Mouse (Mus musculus) small intestine, adult 2 months (tissue): ENCODE data around the gene Gm45015. TPM values are rescaled to one million over a fixed set of nuclear protein-coding genes. Genes with fewer than 3 reads are reported as not detected.

ENCODE experiments used
- polyA plus RNA-seq: library from polyadenylated mRNA; depleted of rRNA; stranded (reverse); fragments of >200 nt; gene quantifications from 2 replicates; pipeline ENCODE4 v1.2.3, GENCODE M21; 2012; rRNA removed

Gm45015 gene
- polyA plus RNA-seq, 1 experiment: not detected

Other genes with a start within 250 kb of the Gm45015 start
- 0.38 TPM in 1 of 2 replicates, not detected in the other for gene Xlr3a, start 239.7 kb downstream of the Gm45015 start, polyA plus RNA-seq
- gene Gm14685, start 219.8 kb downstream of the Gm45015 start, polyA plus RNA-seq: 0.06 TPM in 1 of 2 replicates, not detected in the other
- not detected in 2 replicates for gene Xlr5b, start 188.0 kb downstream of the Gm45015 start, polyA plus RNA-seq
- gene DXBay18, start 187.4 kb downstream of the Gm45015 start, polyA plus RNA-seq: not detected in 2 replicates
- not detected in 2 replicates for gene Spin2d, start 159.9 kb downstream of the Gm45015 start, polyA plus RNA-seq
- 0.08 and 0.23 TPM in 2 replicates for gene Xlr3b, start 144.6 kb downstream of the Gm45015 start, polyA plus RNA-seq
- gene Xlr4b, start 122.5 kb downstream of the Gm45015 start, polyA plus RNA-seq: not detected in 2 replicates
- 20.7 and 29.4 TPM in 2 replicates for gene F8a, start 108.5 kb downstream of the Gm45015 start, polyA plus RNA-seq
- gene Xlr4c, start 93.7 kb downstream of the Gm45015 start, polyA plus RNA-seq: not detected in 2 replicates
- gene Xlr3c, start 71.5 kb downstream of the Gm45015 start, polyA plus RNA-seq: not detected in 2 replicates
- gene Xlr5a, start 43.9 kb downstream of the Gm45015 start, polyA plus RNA-seq: not detected in 2 replicates
- gene Xlr5c, start 43.9 kb downstream of the Gm45015 start, polyA plus RNA-seq: not detected in 2 replicates
- 2.1 and 2.2 TPM in 2 replicates for gene Zfp275, start 5.8 kb upstream of the Gm45015 start, polyA plus RNA-seq
- gene Gm18336, start 61.9 kb upstream of the Gm45015 start, polyA plus RNA-seq: not detected in 2 replicates
- 0.79 and 1.1 TPM in 2 replicates for gene Zfp92, start 74.3 kb upstream of the Gm45015 start, polyA plus RNA-seq
- 2.4 and 5.4 TPM in 2 replicates for gene Trex2, start 98.5 kb upstream of the Gm45015 start, polyA plus RNA-seq
- 5.1 and 9.3 TPM in 2 replicates for gene Haus7, start 122.2 kb upstream of the Gm45015 start, polyA plus RNA-seq
- gene Bgn, start 146.8 kb upstream of the Gm45015 start, polyA plus RNA-seq: 121 and 168 TPM in 2 replicates
- 0.06 and 0.20 TPM in 2 replicates for gene Atp2b3, start 166.2 kb upstream of the Gm45015 start, polyA plus RNA-seq